Mouse (Mus musculus) intestine, embryonic 16.5 days (tissue): ENCODE measurements around the gene Pacrg. TPM values are rescaled to one million over a fixed set of nuclear protein-coding genes. Genes with fewer than 3 reads are reported as not detected.
A peak's percentile ranks its signal among the peaks of the same experiment; 100 is the strongest.

ENCODE experiments used
- ATAC-seq: fragments of 200-750 bp; cut with Nextera tagmentation; 2 replicates; pipeline ENCODE4 v1.8.0; 2017; ENCODE audit warnings: moderate TSS enrichment, moderate library complexity
- H3K27ac ChIP-seq: fragments of 300-500 bp; sonication (generic); 2 replicates; pipeline ENCODE4 v1.5.1; 2014; ENCODE audit warnings: mild to moderate bottlenecking, low read length
- H3K27me3 ChIP-seq: fragments of 300-500 bp; sonication (generic); replicated peaks from 2 replicates; pipeline ENCODE4 v1.6.1; 2014; ENCODE audit warnings: low read length, control low read depth, mixed read lengths; ENCODE audit not compliant: control insufficient read depth, insufficient read depth
- H3K36me3 ChIP-seq: fragments of 300-500 bp; sonication (generic); 2 replicates; pipeline ENCODE4 v1.6.1; 2014; ENCODE audit warnings: low read length, control low read depth; ENCODE audit not compliant: control insufficient read depth, insufficient read depth
- H3K4me1 ChIP-seq: fragments of 300-500 bp; sonication (generic); 2 replicates; pipeline ENCODE4 v1.6.1; 2014; ENCODE audit warnings: low read length, control low read depth, mixed read lengths; ENCODE audit not compliant: control insufficient read depth, insufficient read depth
- H3K4me2 ChIP-seq: fragments of 300-500 bp; sonication (generic); 2 replicates; pipeline ENCODE4 v1.6.1; 2014; ENCODE audit warnings: low read depth, low read length, control low read depth
- H3K4me3 ChIP-seq: fragments of 300-500 bp; sonication (generic); 2 replicates; pipeline ENCODE4 v1.5.1; 2014; ENCODE audit warnings: mild to moderate bottlenecking, low read length
- H3K9ac ChIP-seq: fragments of 300-500 bp; sonication (generic); 2 replicates; pipeline ENCODE4 v1.6.1; 2014; ENCODE audit warnings: low read depth, low read length
- H3K9me3 ChIP-seq: fragments of 300-500 bp; sonication (generic); 2 replicates; pipeline ENCODE4 v1.6.1; 2016; ENCODE audit warnings: low read length, control low read depth; ENCODE audit not compliant: control insufficient read depth
- WGBS: fragments of 180-500 bp; shearing (Covaris S2); extraction: QIAGEN DNeasy Blood & Tissue Kit; methylation state at CpG from one replicate; pipeline ENCODE4 v1.1.7; 2014; 5-methylcytosine and 5-hydroxymethylcytosine counted together
- polyA plus RNA-seq: library from polyadenylated mRNA; unstranded; fragments of >200 nt; fragmentation: Nextera tagmentation; extraction: Ambion mirVana; gene quantifications from 2 replicates; pipeline ENCODE4 v1.2.1, GENCODE M21; 2015

Pacrg gene
- polyA plus RNA-seq, 1 experiment from 2014 or later: 0.66 TPM

DNA sequence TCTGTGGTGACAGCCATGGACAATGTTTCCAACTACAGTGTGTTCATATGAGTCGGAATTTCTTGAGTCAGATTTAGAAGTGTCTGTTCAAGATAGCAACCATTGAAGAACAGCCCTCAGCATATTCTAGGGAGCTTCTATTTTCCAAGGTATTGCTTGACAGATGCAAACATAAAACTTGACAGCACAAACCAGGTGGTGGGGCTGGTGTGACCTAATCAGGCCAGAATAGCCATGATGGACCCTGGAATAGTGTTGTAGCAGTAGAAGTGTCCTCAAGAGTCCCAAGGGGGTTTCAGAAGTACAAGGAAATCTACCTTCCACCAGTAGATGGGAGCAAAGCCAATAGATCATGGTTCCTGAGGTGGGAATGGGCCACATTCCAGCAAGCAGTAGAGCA is 123.0 kb downstream of the Pacrg start:
- Histone ChIP-seq H3K9me3 (no peaks in the 10 kb centered on the region), H3K27ac (no peak overlapping the region), H3K4me1 (no peaks in the 10 kb centered on the region), H3K27me3 (no peaks in the 10 kb centered on the region), H3K4me2 (no peak overlapping the region), H3K9ac (no peak overlapping the region), H3K4me3 (no peak overlapping the region), H3K36me3 (no peaks in the 10 kb centered on the region)
- 79% methylated on average over 1 of the region's 1 CpGs for WGBS
- no peak for ATAC-seq

DNA sequence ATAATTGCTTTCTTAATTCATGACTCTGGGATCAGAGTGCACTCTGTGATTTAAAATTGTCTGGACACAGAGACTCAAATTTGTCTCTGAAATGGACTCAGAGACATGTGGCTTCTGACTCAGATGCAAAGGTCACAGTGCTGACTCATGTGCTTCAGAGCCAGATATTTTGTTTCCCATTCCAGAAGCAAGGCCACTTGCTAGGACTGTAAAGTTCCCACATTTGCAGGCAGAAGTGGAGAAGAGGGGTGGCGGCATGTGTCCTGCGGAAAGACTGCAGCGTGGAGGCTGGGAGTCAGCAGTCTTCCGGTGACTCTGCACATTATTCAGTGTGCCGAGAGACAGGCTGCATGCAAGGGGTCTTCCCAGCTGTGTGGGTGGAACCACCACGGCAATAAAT is 137.3 kb downstream of the Pacrg start:
- WGBS: 53% methylated on average over 6 of the region's 6 CpGs
- H3K4me2 ChIP-seq: no peak overlapping the region
- H3K27me3 ChIP-seq: no peaks in the 10 kb centered on the region
- H3K9ac ChIP-seq: no peak overlapping the region
- peak; percentile 33; the same call in 1 of the 2 replicates for ATAC-seq
- H3K9me3 ChIP-seq: no peaks in the 10 kb centered on the region
- no peak overlapping the region for H3K27ac ChIP-seq
- H3K4me1 ChIP-seq: no peaks in the 10 kb centered on the region
- H3K36me3 ChIP-seq: no peaks in the 10 kb centered on the region
- no peak overlapping the region for H3K4me3 ChIP-seq

GRCm38 (mm10) chr17:10698041-10698440 is 142.1 kb downstream of the Pacrg start:
- no peak for ATAC-seq
- no peaks in the 10 kb centered on the region for H3K27me3 ChIP-seq
- no peak overlapping the region for H3K4me2 ChIP-seq
- no peak overlapping the region for H3K27ac ChIP-seq
- H3K9me3 ChIP-seq: no peaks in the 10 kb centered on the region
- WGBS: 66% methylated on average over 8 of the region's 8 CpGs
- no peak overlapping the region for H3K4me3 ChIP-seq
- H3K4me1 ChIP-seq: no peaks in the 10 kb centered on the region
- H3K9ac ChIP-seq: no peak overlapping the region
- H3K36me3 ChIP-seq: no peaks in the 10 kb centered on the region

GRCm38 (mm10) chr17:10695421-10695820 is 144.7 kb downstream of the Pacrg start:
- Histone ChIP-seq H3K36me3 (no peaks in the 10 kb centered on the region), H3K4me1 (no peaks in the 10 kb centered on the region), H3K9ac (no peak overlapping the region), H3K27ac (no peak overlapping the region), H3K4me3 (no peak overlapping the region), H3K27me3 (no peaks in the 10 kb centered on the region), H3K4me2 (no peak overlapping the region), H3K9me3 (no peaks in the 10 kb centered on the region)
- ATAC-seq: no peak

- H3K27me3 ChIP-seq: no peaks in the 10 kb centered on the region
- H3K4me2 ChIP-seq: no peak overlapping the region
- WGBS: 78% methylated on average over 4 of the region's 4 CpGs
- no peaks in the 10 kb centered on the region for H3K9me3 ChIP-seq
- no peaks in the 10 kb centered on the region for H3K36me3 ChIP-seq
- no peak overlapping the region for H3K9ac ChIP-seq
- H3K4me3 ChIP-seq: no peak overlapping the region
- no peaks in the 10 kb centered on the region for H3K4me1 ChIP-seq
- ATAC-seq: no peak
- no peak overlapping the region for H3K27ac ChIP-seq
Measured at GRCm38 (mm10) chr17:10677098-10677497, 163.0 kb downstream of the Pacrg start.

GRCm38 (mm10) chr17:10675536-10675935 is 164.6 kb downstream of the Pacrg start:
- H3K9me3 ChIP-seq: no peaks in the 10 kb centered on the region
- ATAC-seq: no peak
- H3K27ac ChIP-seq: no peak overlapping the region
- 69% methylated on average over 5 of the region's 5 CpGs for WGBS
- H3K4me1 ChIP-seq: no peaks in the 10 kb centered on the region
- no peak overlapping the region for H3K9ac ChIP-seq
- H3K27me3 ChIP-seq: no peaks in the 10 kb centered on the region
- no peaks in the 10 kb centered on the region for H3K36me3 ChIP-seq
- H3K4me3 ChIP-seq: no peak overlapping the region
- H3K4me2 ChIP-seq: no peak overlapping the region

GRCm38 (mm10) chr17:10675048-10675447 is 165.1 kb downstream of the Pacrg start:
- no peak overlapping the region for H3K9ac ChIP-seq
- no peaks in the 10 kb centered on the region for H3K36me3 ChIP-seq
- no peaks in the 10 kb centered on the region for H3K27me3 ChIP-seq
- H3K4me2 ChIP-seq: no peak overlapping the region
- H3K9me3 ChIP-seq: no peaks in the 10 kb centered on the region
- H3K4me3 ChIP-seq: no peak overlapping the region
- WGBS: 72% methylated on average over 3 of the region's 3 CpGs
- no peak for ATAC-seq
- H3K27ac ChIP-seq: no peak overlapping the region
- H3K4me1 ChIP-seq: no peaks in the 10 kb centered on the region

DNA sequence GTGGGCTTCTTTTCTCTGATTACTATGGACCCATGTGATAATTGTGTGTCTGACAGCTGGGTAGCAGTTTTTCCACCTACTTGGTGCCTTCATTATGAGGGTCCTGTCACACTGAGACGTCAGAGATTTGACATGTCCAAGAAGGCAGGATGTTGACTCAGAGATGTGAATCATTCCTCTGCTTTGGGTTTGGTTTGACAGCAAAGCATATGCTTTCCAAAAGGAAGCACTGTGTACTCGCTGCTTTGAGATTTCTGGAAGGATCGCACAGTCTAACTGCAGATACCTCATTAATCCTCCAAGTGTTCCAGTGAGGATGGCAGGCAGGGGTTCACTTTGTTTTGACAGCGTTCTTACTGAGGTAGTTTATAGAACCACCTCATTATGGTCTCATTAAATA is 178.8 kb downstream of the Pacrg start:
- H3K27ac ChIP-seq: no peak overlapping the region
- no peak for ATAC-seq
- no peaks in the 10 kb centered on the region for H3K36me3 ChIP-seq
- H3K9me3 ChIP-seq: no peaks in the 10 kb centered on the region
- H3K27me3 ChIP-seq: no peaks in the 10 kb centered on the region
- H3K4me1 ChIP-seq: no peaks in the 10 kb centered on the region
- 64% methylated on average over 4 of the region's 4 CpGs for WGBS
- H3K4me2 ChIP-seq: no peak overlapping the region
- H3K9ac ChIP-seq: no peak overlapping the region
- H3K4me3 ChIP-seq: no peak overlapping the region

DNA sequence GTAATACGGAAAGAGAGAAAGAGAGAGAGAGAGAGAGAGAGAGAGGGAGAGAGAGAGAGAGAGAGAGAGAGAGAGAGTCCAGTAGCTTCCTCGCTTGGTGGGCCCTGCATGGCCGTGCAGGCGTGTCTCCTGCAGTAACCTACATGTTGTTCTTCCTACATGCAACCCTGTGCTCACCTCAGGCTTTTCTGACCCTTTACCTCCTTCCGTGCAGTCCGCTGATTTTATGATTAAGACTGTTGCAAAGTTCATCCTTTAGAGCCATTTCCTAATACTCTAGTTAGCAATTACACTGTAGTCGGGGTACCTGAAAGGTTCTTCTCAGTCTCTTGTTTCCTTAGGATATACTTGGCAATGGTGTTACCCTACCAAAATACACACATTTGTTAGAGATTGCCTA is 196.5 kb downstream of the Pacrg start:
- no peak overlapping the region for H3K4me2 ChIP-seq
- no peaks in the 10 kb centered on the region for H3K4me1 ChIP-seq
- ATAC-seq: peak; percentile 77
- 89% methylated on average over 7 of the region's 7 CpGs for WGBS
- no peaks in the 10 kb centered on the region for H3K36me3 ChIP-seq
- no peaks in the 10 kb centered on the region for H3K27me3 ChIP-seq
- H3K27ac ChIP-seq: no peak overlapping the region
- H3K9ac ChIP-seq: no peak overlapping the region
- no peaks in the 10 kb centered on the region for H3K9me3 ChIP-seq
- no peak overlapping the region for H3K4me3 ChIP-seq

DNA sequence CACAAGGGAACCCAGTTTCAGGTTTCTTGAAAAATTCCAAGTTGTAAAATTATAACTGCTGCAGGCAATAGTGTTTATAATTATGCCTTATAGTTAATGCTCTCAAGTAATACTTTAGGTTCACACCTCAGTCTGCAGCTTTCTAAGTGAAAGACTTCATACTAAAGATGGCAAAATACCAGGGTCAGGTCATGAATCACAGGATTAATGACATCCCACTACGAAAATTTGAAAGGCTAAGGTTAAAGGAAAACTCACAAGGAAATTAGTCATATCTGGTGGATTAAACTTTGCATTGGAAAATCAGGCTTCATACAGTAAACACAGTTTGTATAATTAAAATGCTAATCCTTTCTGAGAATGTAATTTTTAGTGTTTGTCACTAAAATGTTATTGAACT is 200.3 kb downstream of the Pacrg start:
- WGBS: 60% methylated on average over 1 of the region's 1 CpGs
- no peaks in the 10 kb centered on the region for H3K4me1 ChIP-seq
- H3K36me3 ChIP-seq: no peaks in the 10 kb centered on the region
- no peak overlapping the region for H3K4me2 ChIP-seq
- no peak overlapping the region for H3K4me3 ChIP-seq
- H3K9me3 ChIP-seq: no peaks in the 10 kb centered on the region
- H3K27ac ChIP-seq: no peak overlapping the region
- H3K27me3 ChIP-seq: no peaks in the 10 kb centered on the region
- H3K9ac ChIP-seq: no peak overlapping the region
- no peak for ATAC-seq
